Mouse (Mus musculus) embryonic fibroblast, embryonic 13.5 days (primary cell): ENCODE data around the gene Ppp1r14d. TPM values are rescaled to one million over a fixed set of nuclear protein-coding genes. Genes with fewer than 3 reads are reported as not detected.

ENCODE experiments used
- H3K27ac ChIP-seq: 2 replicates; pipeline ENCODE4 v1.5.1; 2012; ENCODE audit warnings: low read length, control low read depth, inconsistent platforms; ENCODE audit not compliant: insufficient read depth
- H3K4me1 ChIP-seq: 2 replicates; pipeline ENCODE4 v1.6.1; 2011; ENCODE audit warnings: low read length; ENCODE audit not compliant: control insufficient read depth, insufficient read depth
- H3K4me3 ChIP-seq: 2 replicates; pipeline ENCODE4 v1.5.1; 2011; ENCODE audit warnings: mild to moderate bottlenecking, control low read depth, low read length; ENCODE audit not compliant: insufficient read depth
- CTCF ChIP-seq: IDR thresholded peaks from 2 replicates; pipeline ENCODE4 v1.5.1; 2011; ENCODE audit warnings: mild to moderate bottlenecking, control low read depth, low read length, moderate library complexity, borderline replicate concordance; ENCODE audit not compliant: insufficient read depth
- POLR2A ChIP-seq: IDR thresholded peaks from 2 replicates; pipeline ENCODE4 v1.6.1; 2011; ENCODE audit warnings: low read depth, mild to moderate bottlenecking, control low read depth, low read length, moderate library complexity
- polyA plus RNA-seq: library from polyadenylated mRNA; stranded (reverse); fragments of >200 nt; gene quantifications from 2 replicates; pipeline ENCODE4 v1.2.4, GENCODE M21; 2011; ENCODE audit warnings: low read depth; ENCODE audit not compliant: missing spikeins, insufficient read length

Gene Ppp1r14d
- polyA plus RNA-seq, result not detected in 2 replicates

GRCm38 (mm10) chr2:119229775-119230704 is at the start of gene Ppp1r14d:
TSS of gene Ppp1r14d (minus strand) at chr2:119229906.
- TF ChIP-seq CTCF (no peak), POLR2A (no peak)
- H3K4me1 ChIP-seq, result no peaks in the 10 kb centered on the region
- no peak within 1 kb of the TSS for H3K27ac ChIP-seq
- no peak within 1 kb of the TSS for H3K4me3 ChIP-seq

DNA sequence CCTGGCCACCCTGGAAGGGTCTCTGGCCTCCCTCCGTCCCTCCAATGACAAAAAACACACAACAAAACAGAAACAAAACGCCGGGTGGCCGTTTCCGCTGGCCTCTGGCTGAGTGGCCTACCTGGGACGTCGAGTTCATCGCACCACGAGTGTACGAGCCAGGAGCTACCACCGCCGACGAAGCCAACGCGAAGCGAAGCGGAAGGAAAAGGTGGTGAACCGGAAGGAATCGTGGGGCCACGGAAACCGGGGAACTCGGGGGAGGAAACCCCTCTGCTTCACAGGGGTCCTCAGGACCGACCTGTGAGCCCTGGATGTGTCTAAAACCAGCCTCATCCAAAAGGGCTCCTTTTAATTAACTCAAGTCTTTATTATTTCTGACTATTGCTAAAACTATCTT is 48.1 kb upstream of the Ppp1r14d start:
- TF ChIP-seq CTCF, result no peak
- TF ChIP-seq POLR2A, result no peak
- H3K4me3 ChIP-seq, result no peak overlapping the region
- no peaks in the 10 kb centered on the region for H3K4me1 ChIP-seq
- no peak overlapping the region for H3K27ac ChIP-seq

DNA sequence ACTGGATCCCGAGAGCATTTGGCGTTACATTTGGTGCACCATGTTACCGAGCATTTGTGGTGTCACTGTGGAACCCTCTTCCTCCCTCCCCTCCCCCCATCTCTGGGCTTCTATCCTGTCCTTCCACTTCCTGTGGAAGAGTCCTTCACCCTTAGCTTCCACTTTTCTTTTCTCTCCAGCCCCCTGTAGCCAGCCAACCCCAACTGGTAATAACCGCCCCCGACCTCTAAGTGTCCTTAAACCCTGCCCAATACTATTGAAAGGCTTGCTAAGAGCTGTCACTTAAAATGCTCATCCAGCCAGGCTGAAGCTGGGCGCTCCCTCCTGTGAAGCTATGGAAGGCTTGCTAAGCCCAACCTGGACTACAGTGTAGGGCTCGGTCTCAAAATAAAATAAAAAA is 47.2 kb upstream of the Ppp1r14d start:
- H3K4me1 ChIP-seq, result no peaks in the 10 kb centered on the region
- no peak for TF ChIP-seq CTCF
- TF ChIP-seq POLR2A, result no peak
- no peak overlapping the region for H3K27ac ChIP-seq

GRCm38 (mm10) chr2:119274126-119274525 is 44.4 kb upstream of the Ppp1r14d start:
- TF ChIP-seq CTCF (no peak), POLR2A (no peak)
- Histone ChIP-seq H3K4me1 (no peaks in the 10 kb centered on the region), H3K4me3 (no peak overlapping the region), H3K27ac (no peak overlapping the region)

More for the DNA sequence above, 47.2 kb upstream of the Ppp1r14d start:
- H3K4me3 ChIP-seq, result no peak overlapping the region

DNA sequence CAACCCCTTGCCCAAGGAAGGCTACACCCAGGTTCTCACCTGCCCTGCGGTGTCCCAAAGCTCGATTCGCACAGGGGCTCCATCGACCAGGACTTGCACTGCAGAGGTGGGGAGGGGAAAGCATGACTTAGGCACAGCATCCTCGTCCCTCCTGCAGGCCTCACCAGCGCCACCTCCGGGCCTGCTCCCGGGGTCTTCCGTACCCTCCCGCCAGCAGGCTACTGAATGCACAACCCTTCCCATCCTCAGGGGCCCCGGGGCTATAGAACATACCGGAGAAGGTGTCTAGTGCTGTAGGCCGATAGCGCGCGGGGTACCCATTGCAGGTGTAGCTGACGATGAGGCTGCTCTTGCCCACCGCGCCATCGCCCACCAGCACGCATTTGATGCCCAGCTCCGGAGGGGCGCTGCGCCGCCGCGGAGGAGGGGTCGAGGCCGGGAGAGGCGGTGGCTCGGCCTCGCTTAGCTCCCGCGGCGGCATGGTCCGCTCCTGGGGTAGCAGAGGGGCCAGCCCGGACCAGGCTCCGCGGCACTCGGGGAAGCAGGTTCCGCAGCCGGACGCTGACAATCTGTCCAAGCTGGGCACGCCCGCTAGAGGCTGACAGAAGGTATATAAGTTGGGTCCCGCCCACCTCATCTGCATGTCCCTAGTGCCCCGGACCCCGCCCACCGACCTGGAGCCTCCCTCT is 41.1 kb upstream of the Ppp1r14d start, which contains the start of gene Rhov:
Gene Rhov (minus strand): TSS at position 630 of the 689 bp plus-strand sequence.
- TF ChIP-seq CTCF (0 out of 2 replicates have a peak, but pooled peaks have one; percentile 2), POLR2A (no peak)
- H3K4me1 ChIP-seq, result no peaks in the 10 kb centered on the region
- no peak within 1 kb of the TSS for H3K27ac ChIP-seq
- peak within 1 kb of the TSS; percentile 39 for H3K4me3 ChIP-seq

- no peaks in the 10 kb centered on the region for H3K4me1 ChIP-seq
- TF ChIP-seq CTCF (no peak), POLR2A (no peak)
- H3K4me3 ChIP-seq, result no peak overlapping the region
- H3K27ac ChIP-seq, result no peak overlapping the region
Observed at GRCm38 (mm10) chr2:119270286-119270642, 40.6 kb upstream of the Ppp1r14d start.

DNA sequence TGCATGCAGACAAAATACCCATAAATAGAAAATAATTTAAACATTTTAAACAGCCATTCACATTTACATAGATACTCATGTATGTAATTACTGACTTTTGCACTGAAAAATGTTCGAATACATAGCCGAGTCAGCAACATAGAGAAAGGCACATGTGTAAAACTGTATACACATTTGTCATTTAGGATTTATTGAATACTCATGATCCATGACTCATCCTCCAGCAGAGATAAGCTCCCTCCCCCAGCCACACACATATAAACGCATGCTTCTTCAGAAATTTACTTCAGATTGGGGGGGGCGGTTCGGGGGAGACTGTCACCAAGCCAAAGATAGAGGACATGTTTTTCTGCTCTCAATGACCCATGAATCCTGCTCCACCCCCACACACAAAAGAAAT is 34.1 kb upstream of the Ppp1r14d start:
- H3K27ac ChIP-seq, result no peak overlapping the region
- peaks cover 10% of the 10 kb centered on the region for H3K4me1 ChIP-seq
- TF ChIP-seq POLR2A, result no peak
- TF ChIP-seq CTCF, result no peak
- H3K4me3 ChIP-seq, result no peak overlapping the region

DNA sequence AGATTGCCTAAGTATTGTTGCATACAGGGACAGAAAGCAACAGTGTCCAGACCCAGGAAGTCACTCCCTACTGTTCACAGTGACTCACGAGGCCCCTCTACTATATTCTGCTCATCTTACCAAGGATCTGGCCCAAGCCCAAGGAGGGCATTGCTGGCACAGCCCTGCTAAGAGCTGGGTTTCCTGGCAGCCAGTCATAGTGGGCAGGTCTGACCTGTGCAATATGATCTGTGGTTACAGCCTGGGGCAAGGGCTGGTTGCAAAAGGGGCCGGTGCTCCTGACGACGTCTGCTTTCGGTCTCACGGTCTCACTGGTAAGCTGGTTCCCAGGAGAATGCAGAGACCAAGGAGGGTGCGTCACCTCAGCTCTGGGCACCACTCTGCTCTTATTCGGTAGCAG is 33.3 kb upstream of the Ppp1r14d start:
- Histone ChIP-seq H3K4me1 (peaks cover 10% of the 10 kb centered on the region), H3K4me3 (no peak overlapping the region), H3K27ac (no peak overlapping the region)
- TF ChIP-seq POLR2A, result no peak
- TF ChIP-seq CTCF, result no peak

- Histone ChIP-seq H3K4me3 (no peak overlapping the region), H3K4me1 (peaks cover 10% of the 10 kb centered on the region), H3K27ac (no peak overlapping the region)
- TF ChIP-seq POLR2A (no peak), CTCF (no peak)
Observed at GRCm38 (mm10) chr2:119261326-119261725, 31.6 kb upstream of the Ppp1r14d start.

GRCm38 (mm10) chr2:119260518-119260917 is 30.8 kb upstream of the Ppp1r14d start:
- no peak overlapping the region for H3K4me3 ChIP-seq
- H3K27ac ChIP-seq, result no peak overlapping the region
- TF ChIP-seq CTCF (no peak), POLR2A (no peak)
- peaks cover 10% of the 10 kb centered on the region for H3K4me1 ChIP-seq
